Mouse (Mus musculus): Measurements from ENCODE around the gene Uspl1. TPM values are rescaled to one million over a fixed set of nuclear protein-coding genes. Genes with fewer than 3 reads are reported as not detected.
A peak's percentile ranks its signal among the peaks of the same experiment; 100 is the strongest.

Uspl1 gene
- polyA plus RNA-seq, 1 experiment from 2014 or later: 37.5 TPM

- H3K9me3 ChIP-seq (ENCODE audit: control insufficient read depth, low read length): no peaks in the 10 kb centered on the region
- H3K27me3 ChIP-seq (ENCODE audit: control insufficient read depth, insufficient read depth, low read depth, low read length): no peaks in the 10 kb centered on the region
- H3K9ac ChIP-seq (ENCODE audit: low read length): no peak overlapping the region
- no peak overlapping the region for H3K4me3 ChIP-seq (ENCODE audit: low read length)
- ATAC-seq (ENCODE audit: low read depth): no peak
- H3K4me1 ChIP-seq (replicated peaks; ENCODE audit: control insufficient read depth, insufficient read depth, low read length): peaks cover 3% of the 10 kb centered on the region; the same call in 1 of the 2 replicates
- WGBS: 58% methylated on average over 3 of the region's 3 CpGs
- no peak overlapping the region for H3K27ac ChIP-seq (ENCODE audit: low read length)
- no peaks in the 10 kb centered on the region for H3K36me3 ChIP-seq (ENCODE audit: control insufficient read depth, insufficient read depth, low read length)
- no peak overlapping the region for H3K4me2 ChIP-seq (ENCODE audit: low read depth, low read length)
Observed at GRCm38 (mm10) chr5:149252303-149252702, 68.2 kb downstream of the Uspl1 start.

GRCm38 (mm10) chr5:149253491-149253890, 69.3 kb downstream of the Uspl1 start:
- WGBS: 74% methylated on average over 2 of the region's 2 CpGs

GRCm38 (mm10) chr5:149255522-149255921, 71.4 kb downstream of the Uspl1 start:
- ATAC-seq (ENCODE audit: low read depth): no peak
- Histone ChIP-seq H3K9ac (ENCODE audit: low read length) (no peak overlapping the region), H3K27me3 (ENCODE audit: control insufficient read depth, insufficient read depth, low read depth, low read length) (no peaks in the 10 kb centered on the region), H3K4me3 (ENCODE audit: low read length) (no peak overlapping the region), H3K27ac (ENCODE audit: low read length) (no peak overlapping the region), H3K9me3 (ENCODE audit: control insufficient read depth, low read length) (no peaks in the 10 kb centered on the region), H3K4me1 (replicated peaks; ENCODE audit: control insufficient read depth, insufficient read depth, low read length) (no peaks in the 10 kb centered on the region; the same call in 1 of the 2 replicates), H3K4me2 (ENCODE audit: low read depth, low read length) (no peak overlapping the region), H3K36me3 (ENCODE audit: control insufficient read depth, insufficient read depth, low read length) (no peaks in the 10 kb centered on the region)
- 80% methylated on average over 2 of the region's 2 CpGs for WGBS

More at GRCm38 (mm10) chr5:149253491-149253890, 69.3 kb downstream of the Uspl1 start:
- Histone ChIP-seq H3K36me3 (ENCODE audit: control insufficient read depth, insufficient read depth, low read length) (no peaks in the 10 kb centered on the region), H3K9me3 (ENCODE audit: control insufficient read depth, low read length) (no peaks in the 10 kb centered on the region), H3K4me3 (ENCODE audit: low read length) (no peak overlapping the region), H3K27ac (ENCODE audit: low read length) (no peak overlapping the region), H3K27me3 (ENCODE audit: control insufficient read depth, insufficient read depth, low read depth, low read length) (no peaks in the 10 kb centered on the region), H3K4me2 (ENCODE audit: low read depth, low read length) (no peak overlapping the region), H3K9ac (ENCODE audit: low read length) (no peak overlapping the region), H3K4me1 (replicated peaks; ENCODE audit: control insufficient read depth, insufficient read depth, low read length) (no peaks in the 10 kb centered on the region)
- no peak for ATAC-seq (ENCODE audit: low read depth)

GRCm38 (mm10) chr5:149257518-149258281, 73.5 kb downstream of the Uspl1 start:
- H3K27ac ChIP-seq (ENCODE audit: low read length): no peak overlapping the region
- WGBS: 42% methylated on average over 14 of the region's 14 CpGs
- H3K9ac ChIP-seq (ENCODE audit: low read length): no peak overlapping the region
- no peaks in the 10 kb centered on the region for H3K27me3 ChIP-seq (ENCODE audit: control insufficient read depth, insufficient read depth, low read depth, low read length)
- H3K4me3 ChIP-seq (ENCODE audit: low read length): no peak overlapping the region
- no peak for ATAC-seq (ENCODE audit: low read depth)
- H3K9me3 ChIP-seq (ENCODE audit: control insufficient read depth, low read length): no peaks in the 10 kb centered on the region
- H3K4me1 ChIP-seq (replicated peaks; ENCODE audit: control insufficient read depth, insufficient read depth, low read length): no peaks in the 10 kb centered on the region; the same call in 1 of the 2 replicates
- H3K36me3 ChIP-seq (ENCODE audit: control insufficient read depth, insufficient read depth, low read length): no peaks in the 10 kb centered on the region
- H3K4me2 ChIP-seq (ENCODE audit: low read depth, low read length): no peak overlapping the region

GRCm38 (mm10) chr5:149259093-149259492, 74.9 kb downstream of the Uspl1 start:
- Histone ChIP-seq H3K27me3 (ENCODE audit: control insufficient read depth, insufficient read depth, low read depth, low read length) (no peaks in the 10 kb centered on the region), H3K36me3 (ENCODE audit: control insufficient read depth, insufficient read depth, low read length) (no peaks in the 10 kb centered on the region), H3K9me3 (ENCODE audit: control insufficient read depth, low read length) (no peaks in the 10 kb centered on the region), H3K27ac (ENCODE audit: low read length) (no peak overlapping the region), H3K4me1 (replicated peaks; ENCODE audit: control insufficient read depth, insufficient read depth, low read length) (no peaks in the 10 kb centered on the region; the same call in 1 of the 2 replicates), H3K4me2 (ENCODE audit: low read depth, low read length) (peak overlapping the region; percentile 27; the same call in 1 of the 2 replicates), H3K4me3 (ENCODE audit: low read length) (no peak overlapping the region), H3K9ac (ENCODE audit: low read length) (no peak overlapping the region)
- 42% methylated on average over 16 of the region's 16 CpGs for WGBS
- peak; percentile 17; the same call in 1 of the 2 replicates for ATAC-seq (ENCODE audit: low read depth)

GRCm38 (mm10) chr5:149261449-149261848, 77.3 kb downstream of the Uspl1 start:
- H3K4me3 ChIP-seq (ENCODE audit: low read length): no peak overlapping the region
- no peak overlapping the region for H3K27ac ChIP-seq (ENCODE audit: low read length)
- no peak for ATAC-seq (ENCODE audit: low read depth)
- no peaks in the 10 kb centered on the region for H3K27me3 ChIP-seq (ENCODE audit: control insufficient read depth, insufficient read depth, low read depth, low read length)
- H3K9ac ChIP-seq (ENCODE audit: low read length): no peak overlapping the region
- no peaks in the 10 kb centered on the region for H3K36me3 ChIP-seq (ENCODE audit: control insufficient read depth, insufficient read depth, low read length)
- H3K4me2 ChIP-seq (ENCODE audit: low read depth, low read length): no peak overlapping the region
- H3K9me3 ChIP-seq (ENCODE audit: control insufficient read depth, low read length): no peaks in the 10 kb centered on the region
- H3K4me1 ChIP-seq (replicated peaks; ENCODE audit: control insufficient read depth, insufficient read depth, low read length): no peaks in the 10 kb centered on the region; the same call in 1 of the 2 replicates
- 75% methylated on average over 7 of the region's 7 CpGs for WGBS

- WGBS: 57% methylated on average over 6 of the region's 6 CpGs
- H3K4me3 ChIP-seq (ENCODE audit: low read length): no peak overlapping the region
- H3K4me1 ChIP-seq (replicated peaks; ENCODE audit: control insufficient read depth, insufficient read depth, low read length): no peaks in the 10 kb centered on the region; the same call in 1 of the 2 replicates
- H3K9me3 ChIP-seq (ENCODE audit: control insufficient read depth, low read length): no peaks in the 10 kb centered on the region
- no peak overlapping the region for H3K9ac ChIP-seq (ENCODE audit: low read length)
- H3K4me2 ChIP-seq (ENCODE audit: low read depth, low read length): no peak overlapping the region
- ATAC-seq (ENCODE audit: low read depth): no peak
- H3K27me3 ChIP-seq (ENCODE audit: control insufficient read depth, insufficient read depth, low read depth, low read length): no peaks in the 10 kb centered on the region
- no peak overlapping the region for H3K27ac ChIP-seq (ENCODE audit: low read length)
- no peaks in the 10 kb centered on the region for H3K36me3 ChIP-seq (ENCODE audit: control insufficient read depth, insufficient read depth, low read length)
Observed at GRCm38 (mm10) chr5:149261866-149262265, 77.7 kb downstream of the Uspl1 start.

- H3K27me3 ChIP-seq (ENCODE audit: control insufficient read depth, insufficient read depth, low read depth, low read length): no peaks in the 10 kb centered on the region
- H3K4me3 ChIP-seq (ENCODE audit: low read length): no peak within 1 kb of the TSS
- no peak within 1 kb of the TSS for H3K27ac ChIP-seq (ENCODE audit: low read length)
- ATAC-seq (ENCODE audit: low read depth): no peak
- H3K9me3 ChIP-seq (ENCODE audit: control insufficient read depth, low read length): no peaks in the 10 kb centered on the region
- H3K9ac ChIP-seq (ENCODE audit: low read length): no peak within 1 kb of the TSS
- no peaks in the 10 kb centered on the region for H3K36me3 ChIP-seq (ENCODE audit: control insufficient read depth, insufficient read depth, low read length)
- H3K4me2 ChIP-seq (ENCODE audit: low read depth, low read length): no peak within 1 kb of the TSS
- WGBS: 62% methylated on average over 4 of the region's 4 CpGs
- no peaks in the 10 kb centered on the region for H3K4me1 ChIP-seq (replicated peaks; ENCODE audit: control insufficient read depth, insufficient read depth, low read length)
Observed at GRCm38 (mm10) chr5:149264405-149264804, 80.3 kb downstream of the Uspl1 start, which contains the start of gene Alox5ap. Gene Alox5ap (plus strand): TSS chr5:149264767.

- H3K4me3 ChIP-seq (ENCODE audit: low read length): no peak overlapping the region
- H3K36me3 ChIP-seq (ENCODE audit: control insufficient read depth, insufficient read depth, low read length): no peaks in the 10 kb centered on the region
- WGBS: 44% methylated on average over 6 of the region's 6 CpGs
- no peak overlapping the region for H3K4me2 ChIP-seq (ENCODE audit: low read depth, low read length)
- H3K9ac ChIP-seq (ENCODE audit: low read length): no peak overlapping the region
- H3K4me1 ChIP-seq (replicated peaks; ENCODE audit: control insufficient read depth, insufficient read depth, low read length): no peaks in the 10 kb centered on the region
- no peaks in the 10 kb centered on the region for H3K9me3 ChIP-seq (ENCODE audit: control insufficient read depth, low read length)
- peak; percentile 15; the same call in 1 of the 2 replicates for ATAC-seq (ENCODE audit: low read depth)
- no peak overlapping the region for H3K27ac ChIP-seq (ENCODE audit: low read length)
- H3K27me3 ChIP-seq (ENCODE audit: control insufficient read depth, insufficient read depth, low read depth, low read length): no peaks in the 10 kb centered on the region
Observed at GRCm38 (mm10) chr5:149264878-149265279, 80.7 kb downstream of the Uspl1 start.

Data from lung, embryonic 16.5 days (tissue).